Mouse (Mus musculus): ENCODE measurements around the gene Lca5l. TPM values are rescaled to one million over a fixed set of nuclear protein-coding genes. Genes with fewer than 3 reads are reported as not detected.

Lca5l gene
- 0.07 and 0.12 TPM in 2 replicates for total RNA-seq (2012; rRNA removed)
- polyA plus RNA-seq (2012; ENCODE audit: insufficient read depth in 1 of 2, insufficient read length in 2 of 2, low read depth in 1 of 2, low replicate concordance in 2 of 2, missing spikeins in 1 of 2): under 1 TPM in 1 of 2 experiments, not detected in 1; 0.24 TPM

DNA sequence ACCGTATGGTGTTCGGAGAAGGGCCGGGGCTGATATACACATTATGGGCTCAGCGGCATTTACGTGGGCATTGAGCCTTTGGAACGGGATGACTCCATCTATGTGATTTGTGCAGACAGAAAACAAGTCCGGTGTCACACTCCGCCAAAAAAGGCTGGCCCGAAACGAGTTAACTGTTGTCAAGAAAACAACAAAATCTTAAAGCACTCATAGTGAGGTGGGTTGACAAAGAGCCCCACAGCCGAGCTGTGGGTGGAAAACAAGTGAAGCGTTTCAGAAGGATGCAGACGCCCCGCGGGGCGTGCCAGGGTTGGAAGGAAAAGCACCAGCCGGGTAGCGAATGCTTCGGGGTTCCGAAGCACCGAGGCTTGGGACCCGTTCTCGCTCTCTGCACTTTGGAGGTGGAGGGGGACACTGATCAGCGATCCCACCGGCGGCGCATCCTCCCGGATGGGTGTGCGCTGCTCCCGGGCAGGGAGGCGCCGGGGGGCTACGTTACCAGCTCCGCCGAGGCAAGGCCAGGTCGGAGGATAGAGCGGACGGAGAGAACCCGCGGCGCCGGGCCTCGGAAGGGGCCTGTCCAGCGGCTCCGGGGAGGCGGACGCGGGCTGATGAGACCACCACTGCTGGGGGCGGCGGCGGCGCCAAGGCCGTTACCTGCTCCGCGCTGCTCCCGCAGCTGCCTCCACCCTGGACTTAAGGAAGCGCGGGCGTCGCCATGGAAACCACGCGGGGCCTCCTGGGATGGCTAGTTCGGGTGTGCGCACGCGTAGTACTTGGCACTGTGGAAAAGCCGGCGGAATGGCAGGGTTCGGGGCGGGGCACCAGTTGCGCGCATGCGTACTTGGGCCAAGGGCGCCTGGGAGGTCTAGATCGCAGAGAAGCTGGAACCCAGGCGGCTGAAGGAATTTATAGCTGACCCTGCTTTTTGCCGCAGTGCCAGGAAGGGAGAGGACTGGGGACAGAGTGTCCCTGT, at the start of gene Lca5l:
Gene Lca5l (minus strand): TSS at position 741 of the 976 bp plus-strand sequence.
- H3K27me3 ChIP-seq (ENCODE audit: control insufficient read depth in 1 of 2, insufficient read depth in 2 of 2, low read length in 2 of 2): no peaks in the 10 kb centered on the region
- peak within 1 kb of the TSS; percentile 29 for H3K27ac ChIP-seq (ENCODE audit: control insufficient read depth, low read depth, low read length)
- peak within 1 kb of the TSS; percentile 78 for H3K9ac ChIP-seq (ENCODE audit: control insufficient read depth, low read depth, low read length, poor library complexity, severe bottlenecking)
- H3K79me2 ChIP-seq (ENCODE audit: control insufficient read depth, insufficient read depth, low read length, poor library complexity): no peaks in the 10 kb centered on the region; the same call in 1 of the 2 replicates
- TF ChIP-seq SIN3A (IDR thresholded peaks at IDR 0.05; ENCODE audit: low read length) (peak; percentile 95), USF1 (IDR thresholded peaks at IDR 0.05; ENCODE audit: low read depth, low read length) (no peak), EP300 (IDR thresholded peaks at IDR 0.05; ENCODE audit: low read depth in 1 of 2, low read length in 2 of 2) (no peak), ELF1 (IDR thresholded peaks at IDR 0.05; ENCODE audit: low read depth, low read length) (peak; percentile 61), POLR2AphosphoS5 (IDR thresholded peaks at IDR 0.05; ENCODE audit: borderline replicate concordance, low read depth, low read length) (no peak), MAZ (IDR thresholded peaks at IDR 0.05; ENCODE audit: low read depth, low read length) (0 out of 2 replicates have a peak, but pooled peaks have one; percentile 16), TCF12 (IDR thresholded peaks at IDR 0.05; ENCODE audit: low read depth, low read length) (peak; percentile 49; the same call in 1 of the 2 replicates), MXI1 (IDR thresholded peaks at IDR 0.05; ENCODE audit: low read depth, low read length) (peak; percentile 90), NELFE (IDR thresholded peaks at IDR 0.05; ENCODE audit: low read depth, low read length) (peak; percentile 95), E2F4 (IDR thresholded peaks at IDR 0.05; ENCODE audit: borderline replicate concordance, low read depth, low read length) (no peak), POLR2A (IDR thresholded peaks at IDR 0.05; ENCODE audit: control insufficient read depth in 1 of 2, insufficient read depth in 1 of 2, low read depth in 1 of 2, low read length in 2 of 2, poor library complexity in 1 of 2) (peak; percentile 60 to 97), ZMIZ1 (IDR thresholded peaks at IDR 0.05; ENCODE audit: low read depth, low read length) (peak; percentile 86), POLR2AphosphoS2 (IDR thresholded peaks at IDR 0.05; ENCODE audit: low read length) (peak; percentile 93), TBP (IDR thresholded peaks at IDR 0.05; ENCODE audit: low read depth, low read length) (0 out of 2 replicates have a peak, but pooled peaks have one; percentile 47), USF2 (IDR thresholded peaks at IDR 0.05; ENCODE audit: borderline replicate concordance in 1 of 2, insufficient read depth in 1 of 2, low read depth in 1 of 2, low read length in 2 of 2) (no peak), NRF1 (IDR thresholded peaks at IDR 0.05; ENCODE audit: insufficient read depth, low read depth, low read length, poor library complexity, severe bottlenecking) (peak; percentile 82), HCFC1 (IDR thresholded peaks at IDR 0.05; ENCODE audit: low read depth, low read length) (peak; percentile 85)
- peak; percentile 99 for DNase-seq (ENCODE audit: low read depth, low spot score)
- H3K4me3 ChIP-seq (ENCODE audit: control insufficient read depth in 1 of 2, insufficient read depth in 1 of 2, low read depth in 2 of 2, low read length in 2 of 2): peak within 1 kb of the TSS; percentile 72 to 80
- H3K36me3 ChIP-seq (ENCODE audit: control insufficient read depth in 1 of 2, insufficient read depth in 2 of 2, low read length in 2 of 2): peaks cover 0 to 6% of the 10 kb centered on the region in 2 experiments; a peak in 2 of 4 replicates
- no peaks in the 10 kb centered on the region for H3K9me3 ChIP-seq (replicated peaks; ENCODE audit: insufficient read depth, low read length)
- peaks cover 0 to 4% of the 10 kb centered on the region in 2 experiments; a peak in 2 of 4 replicates for H3K4me1 ChIP-seq (ENCODE audit: control insufficient read depth in 1 of 2, insufficient read depth in 2 of 2, low read length in 2 of 2)
